Mouse (Mus musculus): ENCODE measurements around the gene Eda.
"Not testable (repeated sequence)": the region's sequence is repeated elsewhere in the genome, so short reads cannot be mapped to it uniquely, and the experiment has no call there.

Eda gene

DNA sequence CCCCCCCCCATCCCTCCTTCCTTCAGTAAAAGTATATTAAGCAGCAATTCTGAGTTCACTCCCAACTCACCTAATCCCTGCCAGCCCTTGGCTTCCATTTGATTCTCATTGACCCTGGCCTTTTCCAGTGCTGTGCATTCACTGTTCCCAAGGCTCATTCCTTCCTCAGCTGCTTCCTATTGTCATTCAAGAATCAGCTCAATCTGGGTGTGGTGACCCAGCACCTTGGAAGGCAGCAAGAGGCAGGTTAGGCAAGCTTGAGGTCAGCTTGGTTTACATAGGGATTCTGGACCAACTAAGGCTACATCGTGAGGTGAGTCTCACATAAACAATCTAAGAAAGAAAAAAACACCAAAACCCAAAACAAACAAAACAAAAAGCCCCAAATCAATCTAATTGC, 433.8 kb downstream of the Eda start:
- DNase-seq (ENCODE audit: low spot score in 2 of 2) = no peak

DNA sequence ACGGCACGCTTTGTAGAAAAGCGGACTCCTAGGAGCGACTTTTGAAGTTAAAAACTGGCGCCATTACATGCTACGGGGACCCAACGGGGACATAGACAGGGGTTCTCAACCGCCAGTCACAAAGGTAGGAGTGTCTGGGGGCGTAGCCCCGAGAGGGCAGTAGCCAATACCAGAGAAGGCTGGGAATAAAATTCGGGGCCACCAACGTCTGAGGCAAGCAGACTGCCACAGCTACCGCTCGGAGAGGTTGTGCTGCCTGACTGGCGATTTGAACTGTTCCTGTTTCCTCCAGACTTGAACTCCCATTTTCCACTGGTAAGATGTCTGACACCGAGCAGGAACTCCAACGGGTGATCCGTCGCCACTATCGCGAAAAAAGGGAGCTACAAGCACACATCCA, 453.3 kb downstream of the Eda start, which contains the start of gene Otud6a:
TSS of gene Otud6a (plus strand) at position 321 of the 400 bp plus-strand sequence.
- DNase-seq (ENCODE audit: low spot score in 2 of 2) = no peak

DNA sequence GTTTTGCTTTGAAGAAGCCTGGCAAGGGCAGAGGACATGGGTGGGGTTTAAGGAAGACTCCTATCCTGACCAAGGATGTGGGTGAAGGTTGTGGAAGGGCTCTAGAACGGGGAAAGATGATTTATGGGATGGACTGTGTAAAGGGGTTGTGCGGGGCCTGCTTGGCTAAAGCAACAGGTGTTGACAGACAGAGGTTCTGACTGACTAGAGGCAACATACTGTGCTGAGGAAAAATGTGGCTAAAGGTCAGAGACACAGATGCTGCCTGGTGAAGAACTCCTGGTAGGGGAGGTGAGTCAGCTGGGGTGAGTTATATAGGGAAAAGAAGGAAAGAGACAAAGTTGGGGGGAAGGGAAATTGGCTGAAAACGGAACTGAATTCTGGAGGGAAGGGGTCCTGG, 456.9 kb downstream of the Eda start:
- DNase-seq (ENCODE audit: low spot score in 2 of 2) = no peak

DNA sequence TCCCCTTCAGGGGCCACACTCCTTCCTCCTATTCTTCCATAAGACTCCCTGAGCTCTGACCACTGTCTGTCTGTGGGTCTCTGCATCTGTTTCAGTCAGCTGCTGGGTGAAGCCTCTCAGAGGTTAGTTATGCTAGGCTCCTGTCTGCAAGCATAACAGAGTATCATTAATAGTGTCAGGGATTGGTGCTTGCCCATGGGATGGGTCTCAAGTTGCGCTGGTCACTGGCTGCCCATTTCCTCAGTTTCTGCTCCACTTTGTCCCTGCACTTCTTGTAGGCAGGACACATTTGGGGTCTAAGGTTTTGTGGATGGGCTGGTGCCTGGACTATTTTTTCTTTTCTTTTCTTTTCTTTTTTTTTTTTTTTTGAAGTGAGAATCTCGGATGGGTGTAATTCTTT, 467.2 kb downstream of the Eda start, which contains the start of gene Awat2:
TSS of gene Awat2 (minus strand) at position 101 of the 400 bp plus-strand sequence.
- not testable (repeated sequence) for DNase-seq (ENCODE audit: low spot score in 2 of 2)

DNA sequence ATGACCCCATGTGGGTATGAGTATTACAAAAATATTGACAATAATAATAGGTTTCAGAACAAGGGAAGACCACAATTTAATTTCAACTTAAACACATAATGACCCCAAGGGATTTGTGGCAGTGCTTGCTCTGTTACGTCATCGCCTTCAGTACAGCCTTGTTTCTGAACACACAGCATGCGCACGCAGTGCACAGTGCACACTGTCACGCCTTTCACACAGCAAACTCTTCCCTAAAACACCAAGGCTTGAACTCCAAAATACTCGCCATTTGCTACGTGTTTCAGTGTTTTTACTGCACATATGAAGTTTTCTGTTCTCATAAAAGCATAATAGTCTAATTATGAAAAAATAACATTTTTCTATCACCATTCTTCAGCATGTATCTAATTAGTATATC, 468.1 kb downstream of the Eda start:
- DNase-seq (ENCODE audit: low spot score in 2 of 2) = no peak
